ENCODE assay signal across 17 mouse cellular contexts in genomic region chr17:14750519-14751145, GRCm38 (mm10). TPM values are rescaled to one million over a fixed set of nuclear protein-coding genes. Genes with fewer than 3 reads are reported as not detected.
DNase-seq lines count a peak whose midpoint lies in the region; ATAC-seq and TF ChIP-seq lines count a peak whose summit lies in the region.
"Had no signal": no experiment of that assay in that cellular context is flagged by ENCODE, and none has a peak within 500 bp of the region (broad histone marks: within the 10 kb centered on the region; RNA-seq: fewer than 3 reads in every experiment).

No protein-coding gene starts in this region.

- 44% methylated on average over 3 of the region's 3 CpGs for WGBS in lung, adult 2 months
- WGBS in lung, embryonic 15.5 days = 29% methylated on average over 3 of the region's 3 CpGs

- TF ChIP-seq CTCF in lung, adult 2 months (IDR thresholded peaks at IDR 0.05; ENCODE audit: insufficient read depth, low read length) = no peak

- H3K9me3 ChIP-seq in lung, embryonic 15.5 days = no peaks in the 10 kb centered on the region
- H3K9me3 ChIP-seq: heart, embryonic 13.5 days; hindbrain, embryonic 13.5 days; limb, embryonic 15.5 days; neural tube, embryonic 13.5 days had no signal

- peak overlapping the region; percentile 58; the same call in 1 of the 2 replicates for H3K27ac ChIP-seq in lung, embryonic 15.5 days
- H3K27ac ChIP-seq: heart, embryonic 13.5 days; hindbrain, embryonic 13.5 days; layer of hippocampus, adult 2 months; limb, embryonic 15.5 days; neural tube, embryonic 13.5 days had no signal

- no peak overlapping the region for H3K9ac ChIP-seq in lung, embryonic 15.5 days
- H3K9ac ChIP-seq: heart, embryonic 13.5 days; hindbrain, embryonic 13.5 days; limb, embryonic 15.5 days; liver, postnatal 0 days; neural tube, embryonic 13.5 days had no signal

- peak; percentile 70 for ATAC-seq in lung, embryonic 15.5 days (ENCODE audit: borderline replicate concordance, extremely low read depth, low FRiP score, low TSS enrichment)
- ATAC-seq: inflammation-experienced regulatory T-cells, adult 6 months; liver, postnatal 0 days had no signal

- H3K4me3 ChIP-seq in lung, adult 2 months (replicated peaks; ENCODE audit: extremely low read depth, low read depth, low read length) = no peak overlapping the region
- no peak overlapping the region for H3K4me3 ChIP-seq in lung, embryonic 15.5 days
- H3K4me3 ChIP-seq: heart, embryonic 13.5 days; hindbrain, embryonic 13.5 days; layer of hippocampus, adult 2 months; limb, embryonic 15.5 days; neural tube, embryonic 13.5 days had no signal

- no peaks in the 10 kb centered on the region for H3K36me3 ChIP-seq in lung, embryonic 15.5 days
- H3K36me3 ChIP-seq: heart, embryonic 13.5 days; hindbrain, embryonic 13.5 days; limb, embryonic 15.5 days; neural tube, embryonic 13.5 days had no signal

- no peak overlapping the region for H3K4me2 ChIP-seq in lung, embryonic 15.5 days
- H3K4me2 ChIP-seq: heart, embryonic 13.5 days; hindbrain, embryonic 13.5 days; limb, embryonic 15.5 days; midbrain, embryonic 11.5 days; neural tube, embryonic 13.5 days had no signal

- no peaks in the 10 kb centered on the region for H3K27me3 ChIP-seq in lung, embryonic 15.5 days
- H3K27me3 ChIP-seq: heart, embryonic 13.5 days; hindbrain, embryonic 13.5 days; limb, embryonic 15.5 days; neural tube, embryonic 13.5 days had no signal

- no peaks in the 10 kb centered on the region for H3K4me1 ChIP-seq in lung, adult 2 months (ENCODE audit: control insufficient read depth, insufficient read depth, low read length)
- peaks cover 29% of the 10 kb centered on the region for H3K4me1 ChIP-seq in lung, embryonic 15.5 days
- H3K4me1 ChIP-seq: heart, embryonic 13.5 days; hindbrain, embryonic 13.5 days; limb, embryonic 15.5 days; neural tube, embryonic 13.5 days had no signal

- peak; percentile 11 to 27 for DNase-seq in lung, adult 18-20 months
- no peak for DNase-seq in lung, adult 2 months
- DNase-seq in lung, postnatal 4 days = peak; percentile 25 to 65
- no peak for DNase-seq in cerebellum, adult 8-10 months
- DNase-seq in urinary bladder, postnatal 4 days (ENCODE audit: low spot score in 2 of 2) = no peak
- DNase-seq in neural tube, embryonic 10.5 days (ENCODE audit: extremely low spot score, low spot score) = no peak
- DNase-seq: cerebellum, adult 9-11 months; liver, postnatal 0 days; thymus, adult 2 months had no signal

- TF ChIP-seq POLR2A in lung, adult 2 months (IDR thresholded peaks at IDR 0.05; ENCODE audit: borderline replicate concordance, extremely low read depth, low read depth, low read length) = no peak

RNA-seq across cellular contexts. Expression of gene Thbs2, which starts 56.6 kb away (rescaled TPM):
- polyA plus RNA-seq in lung, adult 2 months (2012; rRNA removed) = 2.3 and 3.5 TPM in 2 replicates
- polyA plus RNA-seq in lung, embryonic 15.5 days (2015; fragmentation: Nextera tagmentation; extraction: Ambion mirVana) = 26.3 and 27.3 TPM in 2 replicates

Comparison
In these comparisons a context has a peak if more than half of its experiments do, and no peak if none do; other contexts are left out.
1. DNase-seq: peak in lung, adult 18-20 months (2 of 2) and lung, postnatal 4 days (2 of 2); none in lung, adult 2 months (single experiment), cerebellum, adult 8-10 months (single experiment), urinary bladder, postnatal 4 days (0 of 2) and neural tube, embryonic 10.5 days (single experiment).